Mouse (Mus musculus) hematopoietic stem cell, adult 5-6 weeks (primary cell): ENCODE measurements around the gene Hmbs. TPM values are rescaled to one million over a fixed set of nuclear protein-coding genes. Genes with fewer than 3 reads are reported as not detected.

ENCODE experiments used
- total RNA-seq: library from RNA; stranded (forward); fragments of 172-1452, 232-1000 nt; gene quantifications from 2 replicates; pipeline ENCODE4 v1.2.3, GENCODE M21; 2017

Gene Hmbs
- total RNA-seq, 1 experiment from 2014 or later: 35.2 TPM

Other genes with a start within 250 kb of the Hmbs start
- gene Mfrp, start 242.5 kb downstream of the Hmbs start, total RNA-seq: not detected in 2 replicates
- not detected in 2 replicates for gene C1qtnf5, start 237.0 kb downstream of the Hmbs start, total RNA-seq
- not detected in 2 replicates for gene Gm49380, start 230.7 kb downstream of the Hmbs start, total RNA-seq
- gene Rnf26, start 230.7 kb downstream of the Hmbs start, total RNA-seq: 10.8 and 13.0 TPM in 2 replicates
- gene Mcam, start 209.8 kb downstream of the Hmbs start, total RNA-seq: 1.1 and 6.9 TPM in 2 replicates
- gene Cbl, start 110.2 kb downstream of the Hmbs start, total RNA-seq: 19.6 and 35.0 TPM in 2 replicates
- gene Ccdc153, start 103.6 kb downstream of the Hmbs start, total RNA-seq: not detected in 2 replicates
- 0.35 TPM in 1 of 2 replicates, not detected in the other for gene Pdzd3, start 92.8 kb downstream of the Hmbs start, total RNA-seq
- 2.1 and 6.6 TPM in 2 replicates for gene Nlrx1, start 75.6 kb downstream of the Hmbs start, total RNA-seq
- gene Abcg4, start 55.6 kb downstream of the Hmbs start, total RNA-seq: 0.99 and 2.5 TPM in 2 replicates
- gene Hinfp, start 38.6 kb downstream of the Hmbs start, total RNA-seq: 26.1 and 28.0 TPM in 2 replicates
- gene C2cd2l, start 23.9 kb downstream of the Hmbs start, total RNA-seq: 4.7 and 5.1 TPM in 2 replicates
- 15.2 and 17.4 TPM in 2 replicates for gene Dpagt1, start 18.2 kb downstream of the Hmbs start, total RNA-seq
- gene H2afx, start 9.5 kb downstream of the Hmbs start, total RNA-seq: 127 and 131 TPM in 2 replicates
- 14.3 and 16.1 TPM in 2 replicates for gene Vps11, start 17.4 kb upstream of the Hmbs start, total RNA-seq
- gene Hyou1, start 35.3 kb upstream of the Hmbs start, total RNA-seq: 56.5 and 67.2 TPM in 2 replicates
- 15.8 and 20.2 TPM in 2 replicates for gene Slc37a4, start 52.6 kb upstream of the Hmbs start, total RNA-seq
- gene Rps25, start 62.9 kb upstream of the Hmbs start, total RNA-seq: 1,716 and 2,164 TPM in 2 replicates
- gene Trappc4, start 63.4 kb upstream of the Hmbs start, total RNA-seq: 42.2 and 47.6 TPM in 2 replicates
- 21.4 and 31.9 TPM in 2 replicates for gene Ccdc84, start 74.3 kb upstream of the Hmbs start, total RNA-seq
- not detected in 2 replicates for gene Foxr1, start 96.9 kb upstream of the Hmbs start, total RNA-seq
- not detected in 2 replicates for gene Upk2, start 110.7 kb upstream of the Hmbs start, total RNA-seq
- gene Bcl9l, start 138.6 kb upstream of the Hmbs start, total RNA-seq: 5.9 and 6.1 TPM in 2 replicates
- 0.06 and 0.69 TPM in 2 replicates for gene Cxcr5, start 217.6 kb upstream of the Hmbs start, total RNA-seq